Mouse (Mus musculus) embryonic facial prominence, embryonic 13.5 days (tissue): Measurements from ENCODE around the gene Lad1. TPM values are rescaled to one million over a fixed set of nuclear protein-coding genes. Genes with fewer than 3 reads are reported as not detected.

Experiments used
- ATAC-seq: fragments of 200-750 bp; cut with Nextera tagmentation; 2 replicates; pipeline ENCODE4 v1.8.0; 2017; ENCODE audit warnings: low read depth; ENCODE audit not compliant: insufficient number of reproducible peaks, insufficient read depth, low FRiP score, low TSS enrichment
- H3K27ac ChIP-seq: fragments of 300-500 bp; sonication (generic); 2 replicates; pipeline ENCODE4 v1.5.1; 2015; ENCODE audit warnings: moderate library complexity, mild to moderate bottlenecking, inconsistent platforms
- H3K27me3 ChIP-seq: fragments of 300-500 bp; sonication (generic); 2 replicates; pipeline ENCODE4 v1.6.1; 2015; ENCODE audit warnings: mild to moderate bottlenecking, inconsistent platforms
- H3K36me3 ChIP-seq: fragments of 300-500 bp; sonication (generic); 2 replicates; pipeline ENCODE4 v1.6.1; 2015; ENCODE audit warnings: mild to moderate bottlenecking, inconsistent platforms
- H3K4me1 ChIP-seq: fragments of 300-500 bp; sonication (generic); 2 replicates; pipeline ENCODE4 v1.6.1; 2015; ENCODE audit warnings: inconsistent platforms
- H3K4me2 ChIP-seq: fragments of 300-500 bp; sonication (generic); 2 replicates; pipeline ENCODE4 v1.6.1; 2015; ENCODE audit warnings: moderate library complexity, mild to moderate bottlenecking, inconsistent platforms
- H3K4me3 ChIP-seq: fragments of 300-500 bp; sonication (generic); 2 replicates; pipeline ENCODE4 v1.5.1; 2015; ENCODE audit warnings: mild to moderate bottlenecking, inconsistent platforms
- H3K9ac ChIP-seq: fragments of 300-500 bp; sonication (generic); 2 replicates; pipeline ENCODE4 v1.6.1; 2015; ENCODE audit warnings: mild to moderate bottlenecking, inconsistent platforms
- H3K9me3 ChIP-seq: fragments of 300-500 bp; sonication (generic); 2 replicates; pipeline ENCODE4 v1.6.1; 2016; ENCODE audit warnings: inconsistent platforms
- WGBS: fragments of 180-500 bp; shearing (Covaris S2); methylation state at CpG from one replicate; pipeline ENCODE4 v1.1.7; 2015; ENCODE audit warnings: mixed read lengths; 5-methylcytosine and 5-hydroxymethylcytosine counted together
- polyA plus RNA-seq: library from polyadenylated mRNA; unstranded; fragments of >200 nt; fragmentation: Nextera tagmentation; extraction: Ambion mirVana; gene quantifications from 2 replicates; pipeline ENCODE4 v1.2.1, GENCODE M21; 2015

Lad1 gene
- polyA plus RNA-seq, 1 experiment from 2014 or later: 13.2 TPM

DNA sequence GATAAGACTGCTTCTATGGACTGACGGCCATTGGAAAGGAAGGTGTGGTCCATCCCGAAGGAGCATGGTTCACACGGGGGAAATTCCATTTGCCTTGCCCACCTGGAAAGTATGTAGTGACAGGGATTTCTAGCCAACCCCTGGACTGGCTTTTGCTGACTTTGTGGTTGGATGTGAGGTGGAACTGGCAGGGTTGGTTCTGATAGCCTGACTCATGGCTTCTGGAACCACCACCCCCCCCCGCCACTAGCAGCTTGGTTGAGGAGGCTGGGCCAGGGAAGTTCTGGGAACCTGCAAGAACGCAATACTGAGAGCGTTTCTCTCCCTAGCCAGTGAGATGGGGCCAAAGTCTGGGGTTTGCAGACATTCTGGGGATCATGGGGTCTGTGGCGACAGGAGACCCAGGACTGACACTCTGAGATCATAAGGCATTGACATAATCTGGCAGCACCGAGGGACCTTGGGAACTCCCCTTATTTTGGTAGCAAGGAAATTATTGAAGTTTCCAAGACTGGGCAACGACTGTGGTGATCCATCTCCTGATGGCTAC, 45.5 kb downstream of the Lad1 start:
- H3K4me1 ChIP-seq: no peaks in the 10 kb centered on the region
- no peaks in the 10 kb centered on the region for H3K9me3 ChIP-seq
- H3K9ac ChIP-seq: no peak overlapping the region
- no peaks in the 10 kb centered on the region for H3K36me3 ChIP-seq
- H3K27ac ChIP-seq: no peak overlapping the region
- H3K4me2 ChIP-seq: no peak overlapping the region
- H3K27me3 ChIP-seq: 0 out of 2 replicates have a peak, but pooled peaks cover 3% of the 10 kb centered on the region
- 77% methylated on average over 9 of the region's 9 CpGs for WGBS
- H3K4me3 ChIP-seq: no peak overlapping the region
- no peak for ATAC-seq

DNA sequence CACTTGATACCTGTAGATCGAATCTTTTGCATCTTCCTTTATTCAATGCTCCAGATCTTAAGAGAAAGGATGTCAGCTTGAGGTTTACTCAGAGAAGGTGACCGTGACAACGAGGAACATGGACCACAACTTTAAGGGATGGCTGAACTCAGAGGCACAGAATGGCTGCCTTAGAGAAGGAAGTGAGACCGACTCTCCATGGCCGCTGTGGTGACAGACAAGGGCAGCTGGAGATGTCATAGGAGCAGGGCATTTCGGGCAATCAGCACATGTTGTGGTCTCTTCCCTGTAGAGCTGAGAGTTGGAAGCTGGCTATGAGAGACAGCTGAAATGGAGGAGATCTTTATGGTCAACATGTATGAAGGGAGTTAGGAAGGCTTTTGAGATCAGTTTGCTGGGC, 46.4 kb downstream of the Lad1 start:
- Histone ChIP-seq H3K9me3 (no peaks in the 10 kb centered on the region), H3K9ac (no peak overlapping the region), H3K4me1 (no peaks in the 10 kb centered on the region), H3K4me2 (no peak overlapping the region), H3K27ac (no peak overlapping the region), H3K36me3 (no peaks in the 10 kb centered on the region), H3K4me3 (no peak overlapping the region), H3K27me3 (0 out of 2 replicates have a peak, but pooled peaks cover 3% of the 10 kb centered on the region)
- ATAC-seq: no peak
- WGBS: 82% methylated on average over 6 of the region's 6 CpGs

DNA sequence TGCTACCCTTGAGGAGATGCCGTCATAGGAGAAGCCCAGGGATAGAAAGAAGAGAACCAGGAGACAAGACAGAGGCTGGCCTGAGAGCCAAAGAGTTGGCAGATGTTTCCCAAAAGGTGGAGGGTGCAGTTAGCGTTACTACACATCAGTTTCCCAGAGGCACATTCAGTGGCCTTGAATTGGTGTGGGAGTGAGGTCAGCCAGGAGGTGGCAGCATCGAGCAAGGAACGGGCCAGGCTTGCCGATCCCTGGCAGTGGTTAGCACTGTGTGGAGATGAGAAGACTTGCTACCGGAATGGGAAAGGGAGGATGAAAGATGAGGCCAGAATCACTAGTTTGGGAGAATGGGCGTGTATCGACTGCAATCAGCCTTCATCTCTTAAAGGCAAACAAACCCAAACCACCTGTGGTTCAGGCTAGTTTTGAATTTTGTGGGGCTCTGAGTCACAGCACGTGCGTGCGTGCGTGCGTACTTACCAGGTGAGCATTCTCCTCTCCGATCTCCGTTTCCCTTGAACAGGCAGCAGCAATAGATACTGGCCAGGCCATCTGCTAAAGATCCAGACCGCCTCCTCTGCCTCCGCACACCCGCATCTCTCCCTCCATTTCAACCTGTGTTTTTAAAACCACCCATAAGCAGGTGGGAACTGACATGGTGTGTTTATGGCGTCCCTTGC, 47.3 kb downstream of the Lad1 start:
- no peak overlapping the region for H3K9ac ChIP-seq
- H3K4me2 ChIP-seq: no peak overlapping the region
- no peaks in the 10 kb centered on the region for H3K36me3 ChIP-seq
- no peaks in the 10 kb centered on the region for H3K4me1 ChIP-seq
- H3K27ac ChIP-seq: no peak overlapping the region
- no peak overlapping the region for H3K4me3 ChIP-seq
- no peaks in the 10 kb centered on the region for H3K9me3 ChIP-seq
- 0 out of 2 replicates have a peak, but pooled peaks cover 3% of the 10 kb centered on the region for H3K27me3 ChIP-seq
- peak; percentile 67; the same call in 1 of the 2 replicates for ATAC-seq
- 47% methylated on average over 19 of the region's 19 CpGs for WGBS

DNA sequence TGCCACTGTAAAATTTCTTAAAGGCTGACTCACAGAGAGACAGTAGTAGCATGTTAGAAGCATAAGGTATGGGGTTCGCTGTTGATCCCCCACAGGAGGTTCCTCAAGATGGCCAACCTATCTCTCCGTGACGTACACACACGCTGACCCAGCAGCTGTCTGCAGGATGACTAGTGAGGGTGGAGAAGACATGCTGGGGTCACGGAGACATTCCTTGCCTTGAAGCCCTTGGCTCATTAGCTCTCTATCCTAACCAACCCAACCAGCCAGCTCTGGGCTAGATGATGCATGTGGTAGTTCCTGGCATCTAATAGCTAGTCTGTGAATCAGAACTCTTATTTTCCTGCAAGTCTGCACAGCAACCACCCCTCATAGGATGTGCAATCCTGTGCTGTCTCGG, 50.2 kb downstream of the Lad1 start:
- 0 out of 2 replicates have a peak, but pooled peaks cover 3% of the 10 kb centered on the region for H3K27me3 ChIP-seq
- WGBS: 91% methylated on average over 6 of the region's 6 CpGs
- H3K36me3 ChIP-seq: no peaks in the 10 kb centered on the region
- no peak overlapping the region for H3K27ac ChIP-seq
- no peak overlapping the region for H3K4me3 ChIP-seq
- ATAC-seq: no peak
- no peak overlapping the region for H3K9ac ChIP-seq
- H3K4me2 ChIP-seq: no peak overlapping the region
- H3K4me1 ChIP-seq: no peaks in the 10 kb centered on the region
- H3K9me3 ChIP-seq: no peaks in the 10 kb centered on the region

DNA sequence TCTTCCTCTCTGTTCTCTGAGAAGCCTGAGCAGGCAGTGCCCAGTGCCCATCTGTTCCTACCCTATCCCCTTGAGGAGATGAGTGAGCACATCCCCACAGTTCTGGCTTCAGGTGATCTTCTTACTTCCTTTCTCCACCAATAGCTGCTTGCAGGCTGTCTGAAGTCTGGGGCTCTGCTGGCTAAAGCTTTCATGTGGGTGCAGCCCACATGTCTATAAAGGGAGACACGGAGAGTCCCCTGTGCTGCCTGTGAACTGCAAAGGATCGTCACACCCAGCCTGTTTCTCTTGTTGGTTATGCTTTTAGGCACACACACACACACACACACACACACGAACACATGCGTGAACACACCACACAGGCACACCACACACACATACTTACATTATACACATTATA, 54.6 kb downstream of the Lad1 start:
- Histone ChIP-seq H3K27ac (no peak overlapping the region), H3K9me3 (no peaks in the 10 kb centered on the region), H3K27me3 (no peaks in the 10 kb centered on the region), H3K36me3 (no peaks in the 10 kb centered on the region), H3K9ac (no peak overlapping the region), H3K4me2 (no peak overlapping the region), H3K4me3 (no peak overlapping the region), H3K4me1 (no peaks in the 10 kb centered on the region)
- no peak for ATAC-seq
- 82% methylated on average over 4 of the region's 4 CpGs for WGBS

DNA sequence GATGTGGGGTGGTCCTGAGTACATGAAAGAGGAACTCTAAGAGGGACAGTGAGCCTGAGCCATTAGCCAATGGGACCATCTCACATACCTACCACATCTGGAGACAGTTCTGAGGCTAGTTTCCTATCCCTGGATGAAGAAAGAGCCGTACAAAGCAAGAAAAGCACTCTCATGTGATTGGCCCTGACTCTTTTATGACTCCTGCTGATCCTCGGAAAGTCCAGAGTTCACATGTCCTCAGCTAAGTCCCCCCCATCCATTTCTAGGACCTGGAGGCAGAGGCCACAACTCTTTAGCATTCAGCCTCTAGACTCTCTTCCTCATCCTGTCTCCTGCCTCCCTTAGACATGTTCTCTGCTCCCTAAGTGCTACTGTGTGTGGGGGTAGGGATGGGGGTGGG, 58.9 kb downstream of the Lad1 start:
- Histone ChIP-seq H3K27ac (no peak overlapping the region), H3K4me2 (no peak overlapping the region), H3K9ac (no peak overlapping the region), H3K27me3 (no peaks in the 10 kb centered on the region), H3K4me3 (no peak overlapping the region), H3K9me3 (no peaks in the 10 kb centered on the region), H3K4me1 (no peaks in the 10 kb centered on the region), H3K36me3 (no peaks in the 10 kb centered on the region)
- 69% methylated on average over 2 of the region's 2 CpGs for WGBS
- ATAC-seq: no peak

DNA sequence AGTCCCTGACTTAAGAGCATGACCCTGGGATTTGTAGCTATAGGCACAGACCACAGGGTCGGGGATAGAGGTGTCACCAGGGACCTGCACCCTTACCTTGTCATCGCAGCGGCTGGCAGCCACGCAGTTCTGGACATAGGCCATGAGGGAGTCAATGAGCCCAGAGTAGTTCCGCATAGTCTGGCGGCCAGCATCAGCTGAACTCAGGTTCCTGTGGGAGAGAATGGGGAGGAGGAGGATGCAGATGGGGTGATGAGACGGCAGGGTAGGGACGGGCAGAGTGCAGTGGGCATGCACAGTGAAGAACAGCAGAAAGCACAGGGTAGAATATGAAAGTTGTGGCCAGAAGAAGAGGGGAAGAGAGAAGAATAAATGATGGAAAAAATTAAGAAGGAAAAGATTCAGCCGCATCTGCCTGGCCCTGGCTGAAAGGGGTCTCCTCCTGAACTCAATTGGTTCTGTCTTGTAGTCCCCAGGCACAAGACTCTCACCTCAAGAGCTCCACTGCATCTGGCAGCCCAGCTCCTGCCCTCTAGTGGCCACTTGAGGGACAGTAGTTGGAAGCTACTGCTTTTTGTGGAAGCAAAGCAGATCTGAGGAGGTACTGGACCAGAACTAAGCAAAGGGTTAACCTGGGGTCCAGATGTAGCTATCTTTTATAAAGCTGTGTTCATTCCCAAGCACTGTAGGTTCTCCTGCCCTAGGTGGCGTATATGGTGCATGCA, 64.1 kb downstream of the Lad1 start:
- H3K27ac ChIP-seq: no peak overlapping the region
- H3K36me3 ChIP-seq: no peaks in the 10 kb centered on the region
- H3K4me1 ChIP-seq: no peaks in the 10 kb centered on the region
- H3K9ac ChIP-seq: no peak overlapping the region
- no peak for ATAC-seq
- H3K27me3 ChIP-seq: no peaks in the 10 kb centered on the region
- H3K4me3 ChIP-seq: no peak overlapping the region
- no peaks in the 10 kb centered on the region for H3K9me3 ChIP-seq
- no peak overlapping the region for H3K4me2 ChIP-seq
- WGBS: 75% methylated on average over 10 of the region's 10 CpGs

Other genes with a start within 250 kb of the Lad1 start
- gene Nav1, start 211.3 kb upstream of the Lad1 start, polyA plus RNA-seq: 11.6 and 12.9 TPM in 2 replicates
- 77.0 and 79.3 TPM in 2 replicates for gene Csrp1, start 98.5 kb upstream of the Lad1 start, polyA plus RNA-seq
- gene Phlda3, start 52.5 kb upstream of the Lad1 start, polyA plus RNA-seq: 78.0 and 85.6 TPM in 2 replicates
- gene Tnni1, start 39.2 kb upstream of the Lad1 start, polyA plus RNA-seq: 28.9 and 33.8 TPM in 2 replicates
- 12.2 and 38.0 TPM in 2 replicates for gene Tnnt2, start 17.8 kb downstream of the Lad1 start, polyA plus RNA-seq
- gene Pkp1, start 100.6 kb downstream of the Lad1 start, polyA plus RNA-seq: 12.4 and 14.7 TPM in 2 replicates
- gene Igfn1, start 187.7 kb downstream of the Lad1 start, polyA plus RNA-seq: 0.06 TPM in 1 of 2 replicates, not detected in the other
- 155 and 171 TPM in 2 replicates for gene Tmem9, start 189.6 kb downstream of the Lad1 start, polyA plus RNA-seq
- 0.67 and 2.1 TPM in 2 replicates for gene Ascl5, start 232.2 kb downstream of the Lad1 start, polyA plus RNA-seq
- gene Cacna1s, start 234.2 kb downstream of the Lad1 start, polyA plus RNA-seq: 0.70 and 1.3 TPM in 2 replicates